Mouse (Mus musculus): ENCODE results near the gene Dctn3.

DNA sequence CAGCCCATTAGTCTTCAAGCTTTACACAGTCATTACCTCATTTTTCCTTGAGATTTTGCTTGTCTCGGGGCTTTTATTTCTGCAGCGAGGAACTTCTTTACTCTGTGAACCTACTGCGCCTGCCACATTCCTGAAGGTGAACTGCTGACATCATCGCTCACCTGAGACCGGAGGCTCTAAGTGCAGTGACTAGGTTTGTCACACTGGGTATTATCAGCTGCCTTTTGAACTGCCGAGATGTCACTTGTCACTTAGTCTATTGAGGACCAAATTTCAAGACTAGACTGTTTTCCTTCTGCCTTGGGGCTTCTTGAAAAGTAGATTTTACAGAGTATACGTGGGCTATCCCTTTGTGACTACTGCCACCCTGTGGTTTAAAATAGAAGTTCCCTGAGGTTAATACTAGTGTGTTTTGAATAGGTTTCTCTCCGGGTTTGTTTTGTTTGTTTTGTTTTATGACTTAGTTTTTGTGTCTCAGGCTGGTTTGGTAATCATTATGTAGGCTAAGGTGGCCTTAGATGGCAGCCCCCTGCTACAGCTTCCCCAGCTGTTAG is 14.7 kb downstream of the Dctn3 start:
- TF ChIP-seq NRF1 (IDR thresholded peaks at IDR 0.05; ENCODE audit: insufficient read depth, low read depth, low read length, poor library complexity, severe bottlenecking) (no peak), ZC3H11A (IDR thresholded peaks at IDR 0.05; ENCODE audit: low read depth, low read length) (peak; percentile 67), MYB (IDR thresholded peaks at IDR 0.05; ENCODE audit: low read depth, low read length) (no peak), KAT2A (conservative IDR thresholded peaks at IDR 0.05; ENCODE audit: low read depth, low read length) (no peak), MEF2A (IDR thresholded peaks at IDR 0.05; ENCODE audit: extremely low read depth, insufficient replicate concordance, low read depth, low read length, poor library complexity, severe bottlenecking) (no peak), POLR2A (IDR thresholded peaks at IDR 0.05; ENCODE audit: control insufficient read depth in 1 of 2, insufficient read depth in 1 of 2, low read depth in 1 of 2, low read length in 2 of 2, poor library complexity in 1 of 2) (no peak), TBP (IDR thresholded peaks at IDR 0.05; ENCODE audit: low read depth, low read length) (no peak), CTCF (IDR thresholded peaks at IDR 0.05 in 2 of 3, conservative IDR thresholded peaks at IDR 0.05 in 1 of 3; ENCODE audit: control insufficient read depth in 1 of 3, insufficient read depth in 1 of 3, low read depth in 2 of 3, low read length in 3 of 3, poor library complexity in 1 of 3, severe bottlenecking in 1 of 3) (peak in 2 of 3 experiments; percentile 61 to 90; a peak in 4 of 6 replicates), CHD2 (IDR thresholded peaks at IDR 0.05; ENCODE audit: low read length) (no peak)
